Mouse (Mus musculus) lung, adult 2 months (tissue): ENCODE results near the gene Theg.

ENCODE experiments used
- CTCF ChIP-seq: fragments of 200-500 bp; IDR thresholded peaks from 2 replicates; pipeline ENCODE4 v1.5.1; 2011; ENCODE audit warnings: mild to moderate bottlenecking, low read length, control low read depth; ENCODE audit not compliant: insufficient read depth
- POLR2A ChIP-seq: fragments of 200-500 bp; IDR thresholded peaks from 2 replicates; pipeline ENCODE4 v1.6.1; 2011; ENCODE audit warnings: low read depth, mild to moderate bottlenecking, control low read depth, low read length, borderline replicate concordance; ENCODE audit errors: extremely low read depth

DNA sequence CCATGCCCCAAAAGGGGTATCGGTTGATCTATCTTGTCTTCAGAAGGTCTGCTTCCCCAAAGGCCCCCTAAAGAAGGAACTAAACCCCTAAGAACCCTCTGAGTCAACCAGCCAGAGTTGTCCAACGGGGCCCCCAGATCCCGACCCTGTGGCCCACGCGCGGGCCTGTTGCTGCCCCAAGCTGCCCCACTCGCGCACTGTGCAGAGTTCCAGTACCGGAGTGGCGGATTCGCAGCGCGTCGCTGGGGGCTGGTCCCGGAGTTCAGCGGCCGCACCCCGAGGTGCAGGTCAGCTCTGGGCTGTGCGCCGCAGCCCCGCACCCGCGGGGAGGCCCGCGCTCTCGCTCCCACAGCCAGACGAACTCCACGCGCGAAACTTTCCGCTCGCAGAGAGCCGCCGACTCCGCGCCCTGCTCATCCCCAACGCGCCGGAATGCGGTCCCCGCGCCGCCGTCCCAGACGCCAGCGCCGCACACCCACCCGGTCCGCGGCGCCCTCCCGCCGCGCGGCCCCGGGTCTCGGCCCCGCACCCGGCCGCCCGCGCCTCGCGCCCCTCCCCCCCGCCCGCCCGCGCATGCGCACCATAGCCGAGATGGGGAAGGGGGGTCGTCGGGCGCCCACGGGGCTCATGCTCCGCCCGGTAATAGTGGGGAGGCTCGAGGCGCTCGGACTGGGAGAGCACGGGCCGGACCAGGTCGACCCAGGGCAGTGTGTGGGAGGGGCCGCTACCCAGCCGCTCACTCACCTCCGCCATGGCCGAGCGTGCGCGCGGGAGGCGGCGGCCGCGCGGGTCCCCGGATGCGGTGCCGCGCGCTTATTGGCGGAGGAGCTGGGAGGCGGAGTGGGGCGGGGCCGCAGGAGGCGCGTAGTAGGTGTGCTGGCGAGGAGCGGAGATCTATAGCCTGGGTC is 32.5 kb downstream of the Theg start, which contains the start of gene Mier2:
- no peak for TF ChIP-seq CTCF
- TF ChIP-seq POLR2A = 0 out of 2 replicates have a peak, but pooled peaks have one; percentile 32
